Mouse (Mus musculus): ENCODE results near the gene Pi4ka.

GRCm38 (mm10) chr16:17392784-17393183 lies 13.3 kb downstream of the Pi4ka start:
- TF ChIP-seq CTCF (IDR thresholded peaks at IDR 0.05; ENCODE audit: low read depth, low read length), result no peak
- no peak for TF ChIP-seq POLR2A (IDR thresholded peaks at IDR 0.05; ENCODE audit: extremely low read depth, insufficient read depth, low read length)
